Mouse (Mus musculus): Measurements from ENCODE around the gene Rhou. TPM values are rescaled to one million over a fixed set of nuclear protein-coding genes. Genes with fewer than 3 reads are reported as not detected.
A peak's percentile ranks its signal among the peaks of the same experiment; 100 is the strongest.

Rhou gene
- polyA plus RNA-seq, 1 experiment from 2014 or later: 5.8 TPM

DNA sequence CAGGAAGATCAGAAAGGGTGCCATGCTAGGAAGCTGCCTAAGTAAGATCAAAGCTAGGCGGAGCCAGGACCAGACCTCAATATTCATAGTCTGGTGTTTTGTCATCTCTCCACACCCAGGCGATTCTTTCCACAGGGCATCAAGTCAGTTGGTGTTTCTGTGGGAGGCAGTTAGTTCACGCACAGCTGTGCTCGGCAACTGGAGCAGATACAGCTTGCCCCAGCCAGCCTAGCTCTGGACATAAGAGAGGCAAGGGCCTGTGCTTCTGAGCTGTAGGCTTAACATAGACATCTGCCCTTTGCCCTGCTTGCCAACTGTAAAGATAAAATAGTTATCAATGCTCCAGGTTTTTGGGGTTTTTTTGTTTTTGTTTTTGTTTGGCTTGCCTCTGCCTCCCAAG lies 21.5 kb upstream of the Rhou start:
- Histone ChIP-seq H3K4me3 (ENCODE audit: low read depth, low read length) (no peak overlapping the region), H3K9ac (replicated peaks; ENCODE audit: low read depth) (no peak overlapping the region), H3K4me1 (ENCODE audit: insufficient read depth, low read depth, low read length) (peaks cover 8% of the 10 kb centered on the region; the same call in 1 of the 2 replicates), H3K36me3 (ENCODE audit: insufficient read depth, low read length) (no peaks in the 10 kb centered on the region), H3K27me3 (replicated peaks; ENCODE audit: insufficient read depth, low read length) (0 out of 2 replicates have a peak, but pooled peaks cover 5% of the 10 kb centered on the region), H3K4me2 (replicated peaks; ENCODE audit: low read depth, low read length) (no peak overlapping the region), H3K27ac (ENCODE audit: low read length) (no peak overlapping the region), H3K9me3 (ENCODE audit: low read length) (no peaks in the 10 kb centered on the region)
- TF ChIP-seq EP300 (IDR thresholded peaks at IDR 0.05) (no peak), CTCF (IDR thresholded peaks at IDR 0.05) (no peak)
- DNase-seq (ENCODE audit: low spot score) (no peak), ATAC-seq (no peak)
- WGBS: 80% methylated on average over 4 of the region's 4 CpGs

DNA sequence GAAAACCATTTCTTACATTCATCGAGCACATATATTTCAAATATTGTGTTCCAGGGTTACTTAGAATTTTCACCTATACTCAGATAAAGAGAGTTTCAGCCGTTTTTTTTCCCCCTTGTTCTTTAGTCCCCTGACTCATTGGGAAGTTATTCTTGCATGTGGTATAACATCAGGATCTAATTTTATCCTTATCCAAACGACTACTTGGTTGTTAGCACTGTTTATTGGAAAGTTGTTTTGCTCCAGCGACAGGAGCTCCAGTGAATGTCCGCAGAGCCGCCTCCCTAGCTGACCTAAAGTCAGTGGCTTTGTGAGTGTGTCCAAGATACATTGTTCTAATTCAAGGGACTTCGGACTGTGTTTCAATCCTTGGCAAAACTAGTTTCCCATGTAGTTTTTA lies 19.9 kb upstream of the Rhou start:
- Histone ChIP-seq H3K27ac (ENCODE audit: low read length) (no peak overlapping the region), H3K9ac (replicated peaks; ENCODE audit: low read depth) (no peak overlapping the region), H3K4me2 (replicated peaks; ENCODE audit: low read depth, low read length) (no peak overlapping the region), H3K4me1 (ENCODE audit: insufficient read depth, low read depth, low read length) (0 out of 2 replicates have a peak, but pooled peaks cover 4% of the 10 kb centered on the region), H3K4me3 (ENCODE audit: low read depth, low read length) (no peak overlapping the region), H3K27me3 (replicated peaks; ENCODE audit: insufficient read depth, low read length) (0 out of 2 replicates have a peak, but pooled peaks cover 5% of the 10 kb centered on the region), H3K9me3 (ENCODE audit: low read length) (no peaks in the 10 kb centered on the region), H3K36me3 (ENCODE audit: insufficient read depth, low read length) (no peaks in the 10 kb centered on the region)
- ATAC-seq (no peak), DNase-seq (ENCODE audit: low spot score) (no peak)
- 53% methylated on average over 7 of the region's 7 CpGs for WGBS
- TF ChIP-seq EP300 (IDR thresholded peaks at IDR 0.05) (no peak), CTCF (IDR thresholded peaks at IDR 0.05) (no peak)

DNA sequence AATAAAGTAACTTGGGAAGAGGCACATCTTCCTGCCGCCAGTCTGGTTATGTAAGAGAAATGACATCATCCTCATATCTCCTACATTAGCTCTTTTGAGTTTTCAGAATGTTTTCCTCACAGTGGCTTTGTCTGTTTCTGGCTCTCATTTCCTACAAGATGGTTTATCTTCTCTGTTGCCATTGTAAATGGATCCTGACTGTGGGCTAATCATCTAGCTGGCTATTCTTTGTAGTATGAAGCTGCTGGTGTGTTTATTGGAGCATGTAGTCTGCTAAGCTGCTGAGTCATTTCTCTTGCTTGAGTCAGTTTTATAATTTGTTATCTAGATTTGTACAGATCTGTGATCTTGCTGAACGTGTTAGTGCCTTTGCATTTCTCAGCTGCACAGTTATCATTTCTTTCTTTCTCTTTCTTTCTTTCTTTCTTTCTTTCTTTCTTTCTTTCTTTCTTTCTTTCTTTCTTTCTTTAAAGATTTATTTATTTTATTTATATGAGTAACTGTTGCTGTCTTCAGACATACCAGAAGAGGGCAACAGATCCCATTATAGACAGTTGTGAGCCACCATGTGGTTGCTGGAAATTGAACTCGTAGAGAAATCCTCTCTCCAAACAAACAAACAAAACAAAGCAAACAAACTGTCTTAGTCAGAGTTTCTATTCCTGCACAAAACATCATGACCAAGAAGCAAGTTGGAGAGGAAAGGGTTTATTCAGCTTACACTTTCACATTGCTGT lies 19.2 kb upstream of the Rhou start:
- 18% methylated on average over 3 of the region's 3 CpGs for WGBS
- no peaks in the 10 kb centered on the region for H3K27me3 ChIP-seq (replicated peaks; ENCODE audit: insufficient read depth, low read length)
- no peaks in the 10 kb centered on the region for H3K9me3 ChIP-seq (ENCODE audit: low read length)
- H3K4me3 ChIP-seq (ENCODE audit: low read depth, low read length): no peak overlapping the region
- no peaks in the 10 kb centered on the region for H3K4me1 ChIP-seq (ENCODE audit: insufficient read depth, low read depth, low read length)
- H3K9ac ChIP-seq (replicated peaks; ENCODE audit: low read depth): no peak overlapping the region
- TF ChIP-seq CTCF (IDR thresholded peaks at IDR 0.05): peak; percentile 30
- no peak for TF ChIP-seq EP300 (IDR thresholded peaks at IDR 0.05)
- no peaks in the 10 kb centered on the region for H3K36me3 ChIP-seq (ENCODE audit: insufficient read depth, low read length)
- no peak overlapping the region for H3K4me2 ChIP-seq (replicated peaks; ENCODE audit: low read depth, low read length)
- no peak overlapping the region for H3K27ac ChIP-seq (ENCODE audit: low read length)
- DNase-seq (ENCODE audit: low spot score) (peak; percentile 39), ATAC-seq (peak; percentile 25; the same call in 1 of the 2 replicates)

GRCm38 (mm10) chr8:123635671-123636070 lies 18.1 kb upstream of the Rhou start:
- Histone ChIP-seq H3K36me3 (ENCODE audit: insufficient read depth, low read length) (no peaks in the 10 kb centered on the region), H3K27ac (ENCODE audit: low read length) (no peak overlapping the region), H3K4me1 (ENCODE audit: insufficient read depth, low read depth, low read length) (no peaks in the 10 kb centered on the region), H3K27me3 (replicated peaks; ENCODE audit: insufficient read depth, low read length) (no peaks in the 10 kb centered on the region), H3K4me3 (ENCODE audit: low read depth, low read length) (no peak overlapping the region), H3K9ac (replicated peaks; ENCODE audit: low read depth) (no peak overlapping the region), H3K9me3 (ENCODE audit: low read length) (no peaks in the 10 kb centered on the region), H3K4me2 (replicated peaks; ENCODE audit: low read depth, low read length) (no peak overlapping the region)
- no peak for TF ChIP-seq EP300 (IDR thresholded peaks at IDR 0.05)
- no peak for TF ChIP-seq CTCF (IDR thresholded peaks at IDR 0.05)
- ATAC-seq (no peak), DNase-seq (ENCODE audit: low spot score) (no peak)
- WGBS: 57% methylated on average over 11 of the region's 11 CpGs

GRCm38 (mm10) chr8:123643330-123644051 lies 10.2 kb upstream of the Rhou start:
- H3K27me3 ChIP-seq (replicated peaks; ENCODE audit: insufficient read depth, low read length): no peaks in the 10 kb centered on the region
- peak; percentile 78 for DNase-seq (ENCODE audit: low spot score)
- H3K27ac ChIP-seq (ENCODE audit: low read length): no peak overlapping the region
- 16% methylated on average over 25 of the region's 25 CpGs for WGBS
- H3K9ac ChIP-seq (replicated peaks; ENCODE audit: low read depth): no peak overlapping the region
- no peak overlapping the region for H3K4me2 ChIP-seq (replicated peaks; ENCODE audit: low read depth, low read length)
- no peak overlapping the region for H3K4me3 ChIP-seq (ENCODE audit: low read depth, low read length)
- H3K36me3 ChIP-seq (ENCODE audit: insufficient read depth, low read length): no peaks in the 10 kb centered on the region
- ATAC-seq: no peak
- TF ChIP-seq EP300 (IDR thresholded peaks at IDR 0.05) (no peak), CTCF (IDR thresholded peaks at IDR 0.05) (peak; percentile 71)
- H3K9me3 ChIP-seq (ENCODE audit: low read length): no peaks in the 10 kb centered on the region
- no peaks in the 10 kb centered on the region for H3K4me1 ChIP-seq (ENCODE audit: insufficient read depth, low read depth, low read length)

DNA sequence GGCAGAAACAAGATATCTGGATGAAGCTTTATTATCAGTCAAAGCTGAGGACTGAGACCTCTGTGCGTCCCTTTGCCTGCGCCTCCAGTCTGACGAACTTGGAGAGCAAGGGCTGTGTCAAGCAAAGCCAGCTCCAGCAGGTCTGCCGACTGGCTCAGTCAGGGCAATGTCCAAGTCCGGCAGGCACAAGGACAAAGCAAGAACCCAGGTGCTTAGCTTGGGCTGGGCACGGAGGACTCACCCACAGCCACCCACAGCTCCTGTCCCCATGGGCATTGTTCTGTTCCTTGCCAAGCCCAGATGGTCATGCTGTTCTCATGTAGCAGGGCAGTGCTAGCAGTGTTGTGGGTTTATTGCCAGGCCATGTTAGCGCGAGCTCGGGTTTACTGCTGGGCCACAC lies 8.5 kb upstream of the Rhou start:
- Histone ChIP-seq H3K4me3 (ENCODE audit: low read depth, low read length) (no peak overlapping the region), H3K4me1 (ENCODE audit: insufficient read depth, low read depth, low read length) (no peaks in the 10 kb centered on the region; the same call in 1 of the 2 replicates), H3K36me3 (ENCODE audit: insufficient read depth, low read length) (no peaks in the 10 kb centered on the region), H3K27me3 (replicated peaks; ENCODE audit: insufficient read depth, low read length) (no peaks in the 10 kb centered on the region), H3K4me2 (replicated peaks; ENCODE audit: low read depth, low read length) (no peak overlapping the region), H3K27ac (ENCODE audit: low read length) (no peak overlapping the region), H3K9me3 (ENCODE audit: low read length) (no peaks in the 10 kb centered on the region), H3K9ac (replicated peaks; ENCODE audit: low read depth) (no peak overlapping the region)
- TF ChIP-seq CTCF (IDR thresholded peaks at IDR 0.05) (no peak), EP300 (IDR thresholded peaks at IDR 0.05) (no peak)
- 81% methylated on average over 9 of the region's 9 CpGs for WGBS
- ATAC-seq: no peak
- DNase-seq (ENCODE audit: low spot score): no peak

Data from lung, postnatal 0 days (tissue).